Mouse (Mus musculus): ENCODE measurements around the gene Slc22a20.

Slc22a20 gene

DNA sequence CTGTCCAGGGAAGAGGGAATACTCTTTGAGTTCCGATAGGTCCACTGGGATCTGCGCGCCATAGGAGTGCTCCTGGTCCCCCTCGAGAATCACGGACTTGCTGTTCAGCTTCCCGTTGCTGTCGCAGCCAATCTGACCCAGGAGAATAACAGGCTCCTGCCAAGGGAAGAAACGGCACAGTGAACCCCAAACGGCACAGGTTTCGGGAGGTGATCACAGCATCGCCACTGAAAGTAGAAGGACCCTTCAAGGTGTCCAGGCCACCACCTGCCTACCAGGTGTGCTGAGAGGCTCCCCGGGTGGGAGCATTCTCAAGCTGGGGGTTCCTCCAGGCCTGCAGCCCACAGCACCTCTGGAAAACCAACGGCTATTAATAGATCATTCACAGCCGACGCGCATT is 34.3 kb downstream of the Slc22a20 start:
- no peak for DNase-seq (ENCODE audit: low spot score)

GRCm38 (mm10) chr19:5950218-5950617 is 35.7 kb downstream of the Slc22a20 start:
- DNase-seq (ENCODE audit: low spot score), result no peak

GRCm38 (mm10) chr19:5945891-5946290 is 40.1 kb downstream of the Slc22a20 start:
- no peak for DNase-seq (ENCODE audit: low spot score)

DNA sequence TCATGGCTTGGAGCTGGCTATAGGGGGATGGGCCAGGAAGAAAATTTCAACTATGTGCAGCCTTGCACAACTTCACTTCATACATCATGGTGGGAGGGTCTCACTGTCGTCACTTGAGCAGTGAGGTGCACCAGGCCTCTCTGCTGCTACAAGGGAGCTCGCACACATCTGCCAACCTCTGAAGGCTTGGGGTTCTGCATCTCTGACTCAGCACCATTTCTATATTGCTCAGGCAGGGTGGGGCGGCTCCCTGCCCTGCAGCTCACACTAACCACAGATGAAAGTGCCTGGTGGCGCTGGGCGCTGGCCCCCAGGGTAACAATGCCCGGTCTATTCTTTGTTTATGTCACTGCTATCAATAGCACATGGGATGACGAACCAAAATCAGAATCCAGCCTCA is 40.9 kb downstream of the Slc22a20 start:
- no peak for DNase-seq (ENCODE audit: low spot score)

GRCm38 (mm10) chr19:5944145-5944544 is 41.8 kb downstream of the Slc22a20 start:
- no peak for DNase-seq (ENCODE audit: low spot score)

DNA sequence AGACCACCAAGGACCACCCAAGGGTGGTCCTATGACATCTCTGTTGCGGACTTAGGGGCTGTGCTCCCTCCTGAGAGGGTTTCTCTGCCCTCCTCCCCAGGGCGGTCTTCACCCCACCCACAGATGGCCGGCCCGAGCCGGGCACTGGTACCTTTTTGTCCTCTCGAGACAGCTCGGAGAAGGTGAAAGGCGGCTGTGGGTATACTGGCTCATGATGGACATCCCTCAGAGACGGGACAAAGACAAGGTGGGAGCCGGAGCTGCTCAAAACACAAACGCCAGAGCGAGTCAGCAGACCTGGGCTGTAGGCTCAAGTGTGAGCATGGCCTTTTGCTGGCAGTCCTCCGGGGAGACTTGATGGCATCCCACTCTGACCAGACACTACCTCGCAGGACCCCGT is 42.5 kb downstream of the Slc22a20 start:
- no peak for DNase-seq (ENCODE audit: low spot score)

DNA sequence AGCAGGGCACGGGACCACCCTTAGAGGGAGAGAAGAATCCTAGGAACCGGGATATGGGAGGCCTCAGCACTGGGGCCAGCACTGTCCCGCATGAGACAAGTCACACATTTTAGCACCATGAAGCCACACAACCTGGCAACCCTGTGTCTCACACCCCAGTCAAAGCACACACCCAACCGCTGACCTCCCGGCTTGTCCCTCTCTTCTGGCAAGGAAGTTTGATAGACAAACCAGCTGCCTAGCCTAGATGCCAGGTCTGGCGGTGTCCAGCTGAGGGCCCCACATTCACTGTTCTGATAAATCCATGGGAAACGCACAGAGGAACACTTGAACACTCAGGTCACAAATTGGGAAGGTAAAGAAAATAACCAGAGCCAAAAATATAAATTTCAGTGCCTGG is 43.4 kb downstream of the Slc22a20 start:
- no peak for DNase-seq (ENCODE audit: low spot score)

GRCm38 (mm10) chr19:5940656-5941055 is 45.3 kb downstream of the Slc22a20 start:
- DNase-seq (ENCODE audit: low spot score), result no peak

DNA sequence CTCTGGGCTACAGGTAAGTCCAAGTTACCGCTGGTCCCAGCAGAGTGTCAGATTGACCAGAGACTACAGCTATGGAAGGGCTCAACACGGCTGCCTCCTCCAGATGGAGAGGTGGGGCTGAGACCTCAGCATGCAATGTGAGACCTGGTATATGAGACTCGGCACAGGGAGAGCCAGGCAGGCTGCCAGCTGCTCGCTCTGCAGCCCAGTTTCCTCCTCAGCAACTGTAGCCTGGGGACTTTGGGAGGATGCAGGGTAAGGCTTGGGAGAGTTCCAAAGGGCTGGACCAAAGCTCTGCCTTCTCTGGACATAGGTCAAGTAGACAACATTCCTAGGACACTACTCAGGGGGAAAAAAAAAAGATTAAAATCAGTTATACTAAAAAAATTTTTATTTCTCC is 45.8 kb downstream of the Slc22a20 start:
- DNase-seq (ENCODE audit: low spot score), result no peak

- DNase-seq (ENCODE audit: low spot score), result no peak
These were observed 46.2 kb downstream of the Slc22a20 start for GRCm38 (mm10) chr19:5939715-5940114.

DNA sequence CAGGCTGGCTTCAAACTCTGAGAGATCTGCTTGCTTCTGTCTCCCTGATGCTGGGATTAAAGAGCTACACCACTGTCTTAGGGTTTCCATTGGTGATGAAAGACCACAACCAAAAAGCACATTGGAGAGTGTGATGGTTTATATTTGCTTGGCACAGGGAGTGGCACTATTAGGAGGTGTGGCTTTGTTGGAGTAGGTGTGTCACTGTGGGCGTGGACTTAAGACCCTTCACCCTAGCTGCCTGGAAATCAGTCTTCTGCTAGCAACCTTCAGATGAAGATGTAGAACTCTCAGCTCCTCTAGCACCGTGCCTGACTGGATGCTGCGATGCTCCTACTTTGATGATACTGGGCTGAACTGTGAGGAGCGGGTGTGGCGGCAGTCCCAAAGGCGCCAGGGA is 47.4 kb downstream of the Slc22a20 start:
- DNase-seq (ENCODE audit: low spot score), result no peak

DNA sequence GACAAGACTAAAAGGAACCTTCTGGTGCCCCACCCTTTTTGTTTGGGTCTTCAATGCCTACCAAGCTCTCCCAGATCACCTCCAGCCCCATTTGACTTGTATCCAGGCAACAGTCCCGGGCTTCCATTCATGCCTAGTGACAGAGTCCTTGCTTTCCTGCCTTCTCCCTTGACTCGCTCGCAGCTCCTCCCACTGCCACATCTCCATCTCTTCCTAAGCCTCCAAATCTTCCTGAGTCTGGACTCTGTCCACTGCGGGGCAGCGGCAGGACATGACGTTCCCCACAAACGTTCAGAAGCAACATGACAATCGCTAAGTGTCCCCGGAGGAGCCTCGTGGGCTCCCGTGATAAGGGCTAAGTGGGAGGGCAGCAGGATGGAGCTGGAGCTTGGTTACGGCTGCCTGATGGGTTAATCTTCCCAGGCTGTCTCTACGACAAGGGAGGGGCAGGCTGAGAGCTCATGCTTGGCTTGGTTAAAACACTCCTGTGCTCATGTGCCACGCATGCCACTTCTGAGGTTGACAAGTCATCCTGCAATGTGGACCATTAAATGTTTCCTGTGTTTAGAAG is 48.0 kb downstream of the Slc22a20 start:
- DNase-seq (ENCODE audit: low spot score), result no peak

DNA sequence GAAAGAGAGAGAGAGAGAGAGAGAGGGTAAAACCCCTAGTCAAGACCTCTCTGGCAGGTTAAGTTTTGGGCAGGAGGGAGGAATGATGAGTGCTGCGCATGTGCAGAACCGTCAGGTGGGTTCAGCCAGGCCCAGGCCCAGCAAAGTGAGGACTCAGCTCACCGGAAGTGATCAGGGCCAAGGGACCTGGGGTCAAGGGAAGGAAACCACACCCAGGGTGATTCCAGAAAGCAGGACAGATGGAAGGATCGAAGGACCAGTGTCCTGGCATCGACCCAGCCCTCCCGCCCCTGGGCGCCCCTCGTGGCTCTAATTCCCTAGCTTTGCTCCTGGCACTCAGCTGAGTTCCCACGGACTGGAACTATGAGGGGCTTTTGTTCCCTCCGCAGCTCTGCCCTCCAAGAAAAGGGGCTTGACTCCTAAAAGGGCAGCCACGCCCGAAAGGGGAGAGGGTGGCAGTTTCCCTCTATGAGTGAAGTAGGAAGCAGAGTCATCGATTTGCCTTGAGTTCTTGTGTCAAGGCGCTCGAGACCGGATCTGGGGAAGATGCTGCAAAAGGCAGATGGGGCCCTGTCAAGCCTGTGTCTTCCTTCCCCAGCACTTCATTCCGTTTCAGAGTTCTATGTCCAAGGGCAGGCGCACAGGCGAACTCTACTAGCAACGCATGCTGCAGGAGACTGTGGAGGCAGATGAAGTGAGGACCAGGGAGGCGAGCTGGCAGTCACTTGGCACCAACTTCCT is 48.7 kb downstream of the Slc22a20 start:
- no peak for DNase-seq (ENCODE audit: low spot score)

- DNase-seq (ENCODE audit: low spot score), result no peak
These were observed 50.3 kb downstream of the Slc22a20 start for GRCm38 (mm10) chr19:5935691-5936090.

GRCm38 (mm10) chr19:5935266-5935665 is 50.7 kb downstream of the Slc22a20 start:
- DNase-seq (ENCODE audit: low spot score), result no peak

DNA sequence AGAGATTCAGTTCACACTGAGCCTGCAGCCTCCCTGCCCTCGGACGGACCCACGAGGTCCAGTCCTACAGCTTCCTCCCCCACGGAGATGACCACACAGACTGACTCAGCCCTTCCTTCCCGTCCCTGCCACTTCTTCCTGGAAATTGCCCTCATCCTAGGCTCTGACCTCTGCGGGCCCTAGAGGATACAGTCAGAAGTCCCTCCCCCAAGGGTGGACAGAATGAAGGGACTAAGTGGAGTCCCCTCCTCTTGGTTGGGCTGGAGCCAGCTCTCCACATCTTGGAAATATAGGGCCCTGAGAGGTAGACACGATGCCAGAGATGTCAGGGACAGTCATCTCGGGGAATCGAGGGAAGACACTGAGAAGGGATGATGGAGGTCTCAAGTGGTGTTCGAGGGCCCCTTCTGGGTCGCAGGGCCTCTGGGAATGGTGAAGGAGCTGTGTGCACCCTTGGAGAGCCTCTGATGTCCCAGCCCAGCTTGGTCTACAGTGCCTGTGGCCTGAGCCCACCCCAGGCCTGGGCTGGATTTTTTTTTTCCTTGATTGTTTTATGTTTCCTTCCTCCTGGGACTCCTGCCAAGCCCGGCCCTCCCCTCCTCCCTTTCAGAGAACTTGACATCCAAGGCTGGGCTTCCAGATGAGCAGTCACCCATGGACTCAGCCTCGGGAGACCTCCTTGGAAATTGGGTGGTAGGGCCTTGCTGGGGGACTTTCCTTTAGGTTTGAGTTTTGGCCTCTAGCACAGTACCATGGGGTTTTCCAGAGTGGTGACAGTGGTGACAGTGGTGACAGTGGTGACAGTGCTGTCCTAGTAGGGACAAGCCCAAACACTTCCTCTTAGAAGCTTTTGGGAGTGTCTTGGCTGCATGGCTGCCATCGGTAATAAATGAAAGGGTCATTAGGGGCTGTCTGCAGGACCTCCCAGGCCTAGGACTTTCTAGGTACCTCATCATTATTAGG is 56.0 kb downstream of the Slc22a20 start:
- DNase-seq (ENCODE audit: low spot score), result no peak

- no peak for DNase-seq (ENCODE audit: low spot score)
These were observed 57.4 kb downstream of the Slc22a20 start for GRCm38 (mm10) chr19:5928546-5928945.

- DNase-seq (ENCODE audit: low spot score), result no peak
These were observed 57.8 kb downstream of the Slc22a20 start for GRCm38 (mm10) chr19:5928104-5928503.

DNA sequence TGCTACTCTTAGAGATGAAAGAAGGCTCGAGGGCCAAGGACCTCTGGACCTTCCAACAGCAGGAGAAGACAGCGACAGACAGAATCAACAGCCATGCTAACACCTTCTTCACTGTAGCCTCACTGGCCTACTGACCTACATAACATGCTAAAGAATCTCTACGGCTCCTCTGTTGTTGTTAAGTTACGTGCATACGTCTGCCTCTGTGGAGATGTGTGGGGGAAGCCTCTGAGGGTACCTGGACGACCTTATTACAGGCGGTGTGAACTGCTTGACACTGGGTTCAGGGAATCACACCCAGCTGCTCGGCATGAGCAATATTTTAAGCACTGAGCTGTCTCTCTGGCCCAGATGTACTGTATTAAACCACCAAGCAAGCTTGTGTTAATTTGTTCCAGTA is 58.4 kb downstream of the Slc22a20 start:
- no peak for DNase-seq (ENCODE audit: low spot score)

DNA sequence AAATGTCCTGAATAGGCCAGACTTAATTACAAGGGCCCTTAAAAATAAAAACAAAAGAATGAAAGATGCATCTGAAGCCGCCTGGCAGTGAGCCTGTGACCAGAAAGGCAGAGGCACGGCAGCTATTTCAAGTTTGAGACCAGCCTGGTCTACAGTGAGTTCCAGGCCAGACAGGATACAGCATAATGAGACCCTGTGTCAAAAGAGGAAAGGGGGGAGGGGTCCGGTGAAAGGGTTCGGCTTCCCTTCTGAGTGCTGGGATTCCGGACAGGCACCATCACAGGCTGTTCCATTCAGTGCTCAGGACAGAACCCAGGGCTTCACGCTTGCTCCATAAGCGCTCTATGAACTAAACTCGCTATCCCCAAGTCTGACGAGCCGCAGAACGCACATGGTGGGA is 58.9 kb downstream of the Slc22a20 start:
- no peak for DNase-seq (ENCODE audit: low spot score)

DNA sequence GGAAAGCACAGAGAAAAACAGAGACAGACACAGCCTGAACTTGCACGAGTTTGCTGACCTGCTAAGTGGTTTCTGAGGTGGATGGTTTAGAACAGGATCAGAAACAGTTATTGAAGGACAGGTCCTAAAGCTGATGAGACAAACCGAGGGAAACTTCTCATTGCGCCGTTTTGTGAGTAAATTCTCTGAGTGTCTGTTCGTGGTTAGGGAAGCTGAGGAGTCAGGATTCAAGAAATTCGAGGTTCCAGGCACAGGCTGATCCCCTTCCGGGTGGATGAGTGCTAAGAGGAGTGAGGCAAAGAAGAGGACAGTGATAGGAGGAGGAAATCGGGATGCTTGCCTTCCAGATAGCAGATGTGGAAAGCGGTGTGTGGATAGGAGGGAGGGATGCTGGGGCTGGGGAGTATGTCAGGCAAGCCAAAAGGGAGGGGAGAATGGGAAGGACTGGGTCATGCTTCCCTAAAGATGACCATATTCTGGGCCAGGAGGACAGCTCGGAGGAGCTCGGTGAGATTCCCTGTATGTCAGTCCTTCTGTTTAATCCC is 60.6 kb downstream of the Slc22a20 start:
- no peak for DNase-seq (ENCODE audit: low spot score)

GRCm38 (mm10) chr19:5924713-5925093 is 61.2 kb downstream of the Slc22a20 start, which contains the start of gene Cdc42ep2:
Gene Cdc42ep2, minus strand, starts transcription at chr19:5924816.
- peak; percentile 88 for DNase-seq (ENCODE audit: low spot score)

Data from T-cell, adult 2 months (primary cell).